Mouse (Mus musculus) hindbrain, embryonic 11.5 days (tissue): ENCODE measurements at regions not wholly inside any gene's neighbourhood (a gene's known extent, or its start where the extent isn't known, plus 50 kb on each side); places are given as distances from the start of the nearest gene placed in this dataset.

Experiments used
- ATAC-seq: fragments of 200-750 bp; cut with Nextera tagmentation; 2 replicates; pipeline ENCODE4 v1.8.0; 2017; ENCODE audit warnings: mild to moderate bottlenecking, moderate TSS enrichment, moderate library complexity; ENCODE audit not compliant: low FRiP score
- DNase-seq: peaks from one replicate; pipeline ENCODE4 v3.0.0-alpha.2; 2015; ENCODE audit warnings: low spot score
- H3K27ac ChIP-seq: fragments of 300-500 bp; sonication (generic); 2 replicates; pipeline ENCODE4 v1.5.1; 2014; ENCODE audit warnings: mild to moderate bottlenecking, low read depth, low read length
- H3K27me3 ChIP-seq: fragments of 300-500 bp; sonication (generic); 2 replicates; pipeline ENCODE4 v1.6.1; 2014; ENCODE audit warnings: mild to moderate bottlenecking, low read length, moderate library complexity, mixed read lengths; ENCODE audit not compliant: control insufficient read depth, insufficient read depth
- H3K36me3 ChIP-seq: fragments of 300-500 bp; sonication (generic); 2 replicates; pipeline ENCODE4 v1.6.1; 2014; ENCODE audit warnings: mild to moderate bottlenecking, low read length, moderate library complexity, mixed read lengths; ENCODE audit not compliant: control insufficient read depth, insufficient read depth
- H3K4me1 ChIP-seq: fragments of 300-500 bp; sonication (generic); replicated peaks from 2 replicates; pipeline ENCODE4 v1.6.1; 2014; ENCODE audit warnings: low read length, mixed read lengths; ENCODE audit not compliant: control insufficient read depth, insufficient read depth
- H3K4me2 ChIP-seq: fragments of 300-500 bp; sonication (generic); replicated peaks from 2 replicates; pipeline ENCODE4 v1.6.1; 2014; ENCODE audit warnings: mild to moderate bottlenecking, low read depth, low read length
- H3K4me3 ChIP-seq: fragments of 300-500 bp; sonication (generic); 2 replicates; pipeline ENCODE4 v1.5.1; 2014; ENCODE audit warnings: low read depth, low read length
- H3K9ac ChIP-seq: fragments of 300-500 bp; sonication (generic); 2 replicates; pipeline ENCODE4 v1.6.1; 2014; ENCODE audit warnings: low read depth, low read length
- H3K9me3 ChIP-seq: fragments of 300-500 bp; sonication (generic); 2 replicates; pipeline ENCODE4 v1.6.1; 2016; ENCODE audit warnings: low read length; ENCODE audit not compliant: control insufficient read depth
- WGBS: fragments of 180-500 bp; shearing (Covaris S2); extraction: QIAGEN DNeasy Blood & Tissue Kit; methylation state at CpG from one replicate; pipeline ENCODE4 v1.1.7; 2014; 5-methylcytosine and 5-hydroxymethylcytosine counted together

GRCm38 (mm10) chr5:116776450-116776849, 184.8 kb upstream of the Srrm4 start:
- no peak overlapping the region for H3K4me2 ChIP-seq
- H3K9me3 ChIP-seq: no peaks in the 10 kb centered on the region
- no peaks in the 10 kb centered on the region for H3K36me3 ChIP-seq
- H3K4me3 ChIP-seq: no peak overlapping the region
- no peaks in the 10 kb centered on the region for H3K4me1 ChIP-seq
- DNase-seq: no peak
- no peak for ATAC-seq
- WGBS: 42% methylated on average over 2 of the region's 2 CpGs
- H3K27ac ChIP-seq: no peak overlapping the region
- no peak overlapping the region for H3K9ac ChIP-seq
- H3K27me3 ChIP-seq: no peaks in the 10 kb centered on the region

DNA sequence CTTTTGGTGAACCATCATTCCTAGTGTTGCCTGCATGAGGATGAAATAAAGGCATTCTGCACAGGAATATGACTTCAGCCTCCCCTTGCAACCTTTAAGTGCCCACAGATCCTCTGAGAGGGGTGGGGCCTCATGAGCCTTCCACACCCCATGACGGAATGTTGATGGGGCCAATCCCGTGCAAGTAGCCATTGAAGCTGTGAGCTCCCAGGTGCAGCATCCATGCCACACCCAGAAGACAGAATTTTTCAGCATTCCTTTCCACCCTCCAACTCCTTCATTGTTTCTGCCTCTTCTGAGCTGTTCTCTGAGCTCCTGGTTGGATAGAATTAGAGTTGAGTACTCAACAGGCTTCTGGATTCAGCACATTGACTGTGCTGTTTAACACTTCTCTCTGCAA, 174.6 kb upstream of the Srrm4 start:
- no peaks in the 10 kb centered on the region for H3K27me3 ChIP-seq
- no peak overlapping the region for H3K27ac ChIP-seq
- 90% methylated on average over 2 of the region's 2 CpGs for WGBS
- no peak overlapping the region for H3K4me2 ChIP-seq
- ATAC-seq: no peak
- H3K9ac ChIP-seq: no peak overlapping the region
- no peaks in the 10 kb centered on the region; the same call in 1 of the 2 replicates for H3K9me3 ChIP-seq
- H3K4me1 ChIP-seq: no peaks in the 10 kb centered on the region
- no peak overlapping the region for H3K4me3 ChIP-seq
- DNase-seq: no peak
- no peaks in the 10 kb centered on the region for H3K36me3 ChIP-seq

DNA sequence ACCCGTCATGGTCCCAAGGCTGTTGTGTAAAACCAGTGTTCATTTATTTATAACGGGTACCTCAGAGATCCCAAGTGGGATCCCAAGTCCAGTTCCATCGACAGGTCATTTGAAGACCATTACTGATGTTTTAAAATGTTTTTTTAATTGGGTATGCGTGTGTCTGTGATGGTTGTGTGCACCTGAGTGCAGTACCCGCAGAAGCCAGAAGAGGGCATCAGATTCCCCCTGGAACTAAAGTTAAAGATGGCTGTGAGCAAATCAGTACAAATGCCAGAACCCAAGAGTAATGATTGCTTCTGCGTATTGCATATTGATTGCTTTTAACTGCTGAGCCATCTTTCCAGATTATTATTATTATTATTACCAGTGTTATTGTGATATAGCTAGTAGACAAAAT, 169.7 kb upstream of the Srrm4 start:
- H3K4me1 ChIP-seq: no peaks in the 10 kb centered on the region
- 89% methylated on average over 6 of the region's 6 CpGs for WGBS

GRCm38 (mm10) chr5:116758687-116759086, 167.1 kb upstream of the Srrm4 start:
- H3K27ac ChIP-seq: no peak overlapping the region
- no peaks in the 10 kb centered on the region for H3K36me3 ChIP-seq
- H3K9me3 ChIP-seq: no peaks in the 10 kb centered on the region
- no peak for ATAC-seq
- DNase-seq: no peak
- 88% methylated on average over 14 of the region's 14 CpGs for WGBS
- no peak overlapping the region for H3K9ac ChIP-seq
- no peak overlapping the region for H3K4me3 ChIP-seq
- no peak overlapping the region for H3K4me2 ChIP-seq
- no peaks in the 10 kb centered on the region for H3K4me1 ChIP-seq
- H3K27me3 ChIP-seq: no peaks in the 10 kb centered on the region

More for the DNA sequence above, 169.7 kb upstream of the Srrm4 start:
- DNase-seq (no peak), ATAC-seq (no peak)
- no peaks in the 10 kb centered on the region; the same call in 1 of the 2 replicates for H3K9me3 ChIP-seq
- H3K27ac ChIP-seq: no peak overlapping the region
- no peaks in the 10 kb centered on the region for H3K36me3 ChIP-seq
- no peak overlapping the region for H3K4me3 ChIP-seq
- no peak overlapping the region for H3K4me2 ChIP-seq
- no peak overlapping the region for H3K9ac ChIP-seq
- no peaks in the 10 kb centered on the region for H3K27me3 ChIP-seq

DNA sequence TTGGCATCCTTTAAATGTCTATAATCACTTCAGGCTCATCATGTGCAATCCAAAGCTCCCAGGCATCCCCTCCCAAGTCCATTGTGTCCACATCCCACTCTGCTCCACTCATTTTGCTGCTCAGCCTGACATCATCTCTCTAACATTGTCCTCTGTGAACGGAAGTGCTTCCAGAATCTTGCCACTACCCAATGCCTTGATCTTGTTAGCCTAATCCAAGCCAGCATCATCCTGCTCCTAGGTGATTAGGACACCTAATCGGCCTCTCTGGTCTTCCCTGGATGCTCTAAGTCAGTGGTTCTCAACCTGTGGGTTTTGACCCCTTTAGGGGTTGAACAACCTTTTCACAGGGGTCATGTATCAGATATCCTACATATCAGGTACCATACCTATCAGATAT, 161.3 kb upstream of the Srrm4 start:
- H3K36me3 ChIP-seq: no peaks in the 10 kb centered on the region
- no peak overlapping the region for H3K4me3 ChIP-seq
- H3K4me1 ChIP-seq: no peaks in the 10 kb centered on the region
- H3K27me3 ChIP-seq: no peaks in the 10 kb centered on the region
- H3K27ac ChIP-seq: no peak overlapping the region
- ATAC-seq (no peak), DNase-seq (no peak)
- 72% methylated on average over 2 of the region's 2 CpGs for WGBS
- H3K9me3 ChIP-seq: no peaks in the 10 kb centered on the region
- H3K4me2 ChIP-seq: no peak overlapping the region
- H3K9ac ChIP-seq: no peak overlapping the region

DNA sequence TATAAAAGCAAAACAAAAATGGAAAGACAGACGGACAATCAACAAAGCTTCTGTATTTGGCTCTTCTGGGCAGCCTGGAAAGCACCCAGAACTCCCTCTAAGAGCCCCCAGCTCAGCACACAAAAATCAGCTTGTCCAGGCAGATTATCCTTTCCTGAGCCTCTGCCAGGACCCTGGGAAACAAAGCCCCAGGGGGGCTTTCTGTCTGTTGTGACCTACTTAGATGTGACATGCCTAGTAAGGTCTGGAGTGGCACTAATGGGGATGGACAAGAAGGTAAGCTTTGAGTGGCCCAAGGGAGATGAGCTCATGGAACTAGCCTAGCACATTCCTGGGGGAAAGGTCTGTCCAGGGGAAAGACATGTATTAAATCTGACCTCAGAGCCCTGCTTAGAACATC, 160.5 kb upstream of the Srrm4 start:
- H3K4me3 ChIP-seq: no peak overlapping the region
- H3K27me3 ChIP-seq: no peaks in the 10 kb centered on the region
- no peak overlapping the region for H3K4me2 ChIP-seq
- no peak overlapping the region for H3K27ac ChIP-seq
- DNase-seq (no peak), ATAC-seq (no peak)
- H3K4me1 ChIP-seq: no peaks in the 10 kb centered on the region
- WGBS: 62% methylated on average over 1 of the region's 1 CpGs
- no peak overlapping the region for H3K9ac ChIP-seq
- no peaks in the 10 kb centered on the region for H3K36me3 ChIP-seq
- no peaks in the 10 kb centered on the region for H3K9me3 ChIP-seq

- no peaks in the 10 kb centered on the region for H3K9me3 ChIP-seq
- H3K4me2 ChIP-seq: no peak overlapping the region
- no peak overlapping the region for H3K9ac ChIP-seq
- H3K4me3 ChIP-seq: no peak overlapping the region
- no peaks in the 10 kb centered on the region for H3K36me3 ChIP-seq
- no peaks in the 10 kb centered on the region for H3K27me3 ChIP-seq
- ATAC-seq: no peak
- WGBS: 89% methylated on average over 4 of the region's 4 CpGs
- no peak overlapping the region for H3K27ac ChIP-seq
- H3K4me1 ChIP-seq: no peaks in the 10 kb centered on the region
- no peak for DNase-seq
These were observed 154.2 kb upstream of the Srrm4 start for GRCm38 (mm10) chr5:116745776-116746175.

DNA sequence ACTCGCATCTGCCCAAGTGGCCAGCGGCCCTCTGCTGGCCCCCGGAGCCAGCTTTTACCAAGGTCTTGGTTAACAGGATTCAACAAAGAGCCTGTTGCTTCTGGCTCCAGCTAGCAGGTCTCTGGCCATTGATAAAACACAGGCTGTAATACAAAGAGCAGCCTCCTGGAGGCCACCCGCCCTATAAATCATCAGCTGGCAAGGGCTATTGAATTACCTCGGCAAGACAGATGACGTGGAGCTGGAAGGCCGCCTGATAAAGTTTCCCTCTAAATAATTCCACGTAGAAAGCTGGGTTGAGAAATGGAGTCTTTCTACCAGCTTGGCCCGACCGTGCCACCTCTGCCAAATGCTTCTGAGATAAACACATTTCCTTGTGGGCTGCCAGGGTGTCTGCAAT, 152.8 kb upstream of the Srrm4 start:
- no peaks in the 10 kb centered on the region for H3K27me3 ChIP-seq

DNA sequence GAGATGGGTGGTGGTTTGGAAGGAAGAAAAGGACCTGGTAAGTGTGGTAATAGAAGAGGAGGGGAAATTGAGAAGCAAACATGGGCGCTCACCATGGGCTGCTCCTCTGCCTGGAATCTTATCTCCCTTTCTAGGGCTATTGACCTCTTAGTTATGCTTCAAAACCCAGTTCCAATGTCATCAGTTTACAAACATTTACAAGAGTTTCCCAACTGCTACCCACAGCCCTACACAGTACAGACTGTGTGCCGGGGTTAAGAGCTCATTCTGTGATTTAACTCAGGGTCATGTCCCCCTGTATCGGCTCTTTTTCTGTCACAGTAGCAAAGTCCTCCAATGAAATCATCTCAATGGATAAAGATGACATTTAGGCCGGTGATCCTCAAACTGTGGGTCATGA, 144.0 kb upstream of the Srrm4 start:
- Histone ChIP-seq H3K27me3 (no peaks in the 10 kb centered on the region), H3K27ac (no peak overlapping the region), H3K9me3 (no peaks in the 10 kb centered on the region), H3K36me3 (no peaks in the 10 kb centered on the region), H3K4me3 (no peak overlapping the region), H3K4me1 (no peaks in the 10 kb centered on the region), H3K4me2 (no peak overlapping the region), H3K9ac (no peak overlapping the region)
- no peak for DNase-seq
- 89% methylated on average over 4 of the region's 4 CpGs for WGBS
- no peak for ATAC-seq

More for the DNA sequence above, 152.8 kb upstream of the Srrm4 start:
- no peak for ATAC-seq
- 36% methylated on average over 10 of the region's 10 CpGs for WGBS
- H3K4me3 ChIP-seq: no peak overlapping the region
- H3K9me3 ChIP-seq: no peaks in the 10 kb centered on the region
- peak; percentile 50 for DNase-seq
- H3K9ac ChIP-seq: no peak overlapping the region
- no peaks in the 10 kb centered on the region for H3K4me1 ChIP-seq
- H3K4me2 ChIP-seq: no peak overlapping the region
- H3K27ac ChIP-seq: no peak overlapping the region
- no peaks in the 10 kb centered on the region for H3K36me3 ChIP-seq
